Mouse (Mus musculus): ENCODE results near the gene Slc30a10. TPM values are rescaled to one million over a fixed set of nuclear protein-coding genes. Genes with fewer than 3 reads are reported as not detected.

Slc30a10 gene
- polyA plus RNA-seq, 1 experiment from 2014 or later = not detected

DNA sequence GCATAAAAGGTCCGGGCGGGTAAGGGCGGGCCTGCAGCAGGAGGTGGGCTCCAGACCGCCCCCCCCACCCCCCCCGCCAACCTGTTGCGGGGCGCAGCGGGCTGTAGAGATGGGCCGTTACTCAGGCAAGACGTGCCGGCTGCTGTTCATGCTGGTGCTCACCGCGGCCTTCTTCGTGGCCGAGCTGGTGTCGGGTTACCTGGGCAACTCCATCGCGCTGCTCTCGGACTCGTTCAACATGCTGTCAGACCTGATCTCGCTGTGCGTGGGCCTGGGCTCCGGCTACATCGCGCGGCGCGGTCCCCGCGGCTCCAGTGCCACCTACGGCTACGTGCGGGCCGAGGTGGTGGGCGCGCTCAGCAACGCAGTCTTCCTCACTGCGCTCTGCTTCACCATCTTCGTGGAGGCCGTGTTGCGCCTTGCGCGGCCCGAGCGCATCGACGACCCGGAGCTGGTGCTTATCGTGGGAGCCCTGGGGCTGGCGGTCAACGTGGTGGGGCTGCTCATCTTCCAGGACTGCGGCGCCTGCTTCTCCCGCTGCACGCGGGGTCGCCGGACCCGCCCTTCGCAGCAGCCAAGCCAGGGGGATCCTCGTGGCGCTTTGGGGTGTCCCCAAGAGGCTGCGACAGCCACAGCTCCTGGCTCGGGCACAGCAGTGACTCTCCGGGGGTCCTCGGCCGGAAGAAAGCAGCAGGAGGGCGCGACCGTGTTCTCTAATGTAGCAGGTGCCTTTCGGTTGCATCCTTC lies 480 bp downstream of the Slc30a10 start:
- peak overlapping the region; percentile 35 for H3K4me3 ChIP-seq (ENCODE audit: low read depth, low read length)

GRCm38 (mm10) chr1:185456327-185456726 lies 1.7 kb downstream of the Slc30a10 start:
- H3K36me3 ChIP-seq (ENCODE audit: insufficient read depth, low read length) = no peaks in the 10 kb centered on the region
- H3K27ac ChIP-seq (ENCODE audit: low read length) = no peak overlapping the region
- 0 out of 2 replicates have a peak, but pooled peaks cover 4% of the 10 kb centered on the region for H3K4me1 ChIP-seq (ENCODE audit: insufficient read depth, low read depth, low read length)
- ATAC-seq (no peak), DNase-seq (ENCODE audit: low spot score) (no peak)
- TF ChIP-seq EP300 (IDR thresholded peaks at IDR 0.05) (no peak), CTCF (IDR thresholded peaks at IDR 0.05) (no peak)
- no peaks in the 10 kb centered on the region for H3K9me3 ChIP-seq (ENCODE audit: low read length)
- WGBS = 80% methylated on average over 9 of the region's 9 CpGs
- H3K27me3 ChIP-seq (replicated peaks; ENCODE audit: insufficient read depth, low read length) = peaks cover 26% of the 10 kb centered on the region
- H3K9ac ChIP-seq (replicated peaks; ENCODE audit: low read depth) = no peak overlapping the region
- H3K4me2 ChIP-seq (replicated peaks; ENCODE audit: low read depth, low read length) = no peak overlapping the region
- H3K4me3 ChIP-seq (ENCODE audit: low read depth, low read length) = no peak overlapping the region

More for the DNA sequence above, 480 bp downstream of the Slc30a10 start:
- H3K4me1 ChIP-seq (ENCODE audit: insufficient read depth, low read depth, low read length) = 0 out of 2 replicates have a peak, but pooled peaks cover 4% of the 10 kb centered on the region
- peak overlapping the region; percentile 57 for H3K4me2 ChIP-seq (replicated peaks; ENCODE audit: low read depth, low read length)
- TF ChIP-seq CTCF (IDR thresholded peaks at IDR 0.05) = no peak
- TF ChIP-seq EP300 (IDR thresholded peaks at IDR 0.05) = no peak
- no peak for DNase-seq (ENCODE audit: low spot score)
- no peak overlapping the region for H3K9ac ChIP-seq (replicated peaks; ENCODE audit: low read depth)
- no peaks in the 10 kb centered on the region for H3K9me3 ChIP-seq (ENCODE audit: low read length)
- H3K27me3 ChIP-seq (replicated peaks; ENCODE audit: insufficient read depth, low read length) = peaks cover 26% of the 10 kb centered on the region
- H3K27ac ChIP-seq (ENCODE audit: low read length) = no peak overlapping the region
- H3K36me3 ChIP-seq (ENCODE audit: insufficient read depth, low read length) = no peaks in the 10 kb centered on the region
- 0 out of 2 replicates have a peak, but pooled peaks have one; percentile 8 for ATAC-seq
- WGBS = under 1% methylated on average over 63 of the region's 71 CpGs

DNA sequence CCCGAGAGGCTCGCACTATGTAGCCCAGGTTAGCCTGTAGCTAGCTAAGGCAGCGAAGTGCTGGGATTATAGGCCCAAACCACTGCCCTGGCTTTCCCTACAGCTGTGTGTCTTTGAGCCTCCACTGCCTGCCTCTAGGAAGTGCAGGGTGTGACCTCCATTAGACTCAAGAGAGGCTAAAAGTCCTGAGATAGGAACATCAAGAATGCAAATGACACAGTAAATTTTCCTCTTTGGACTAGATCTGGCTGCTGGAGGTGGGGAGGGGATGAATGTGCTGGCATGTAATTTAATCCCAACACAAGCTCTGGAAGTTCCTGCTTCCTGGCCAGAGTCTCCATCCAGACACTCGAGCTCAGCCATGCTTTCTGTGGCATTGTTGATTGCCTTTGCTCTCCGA lies 5.4 kb downstream of the Slc30a10 start:
- 79% methylated on average over 5 of the region's 5 CpGs for WGBS
- ATAC-seq = no peak
- Histone ChIP-seq H3K9me3 (ENCODE audit: low read length) (no peaks in the 10 kb centered on the region), H3K27ac (ENCODE audit: low read length) (no peak overlapping the region), H3K4me2 (replicated peaks; ENCODE audit: low read depth, low read length) (no peak overlapping the region), H3K9ac (replicated peaks; ENCODE audit: low read depth) (no peak overlapping the region), H3K27me3 (replicated peaks; ENCODE audit: insufficient read depth, low read length) (peaks cover 18% of the 10 kb centered on the region), H3K4me3 (ENCODE audit: low read depth, low read length) (no peak overlapping the region), H3K4me1 (ENCODE audit: insufficient read depth, low read depth, low read length) (0 out of 2 replicates have a peak, but pooled peaks cover 2% of the 10 kb centered on the region), H3K36me3 (ENCODE audit: insufficient read depth, low read length) (no peaks in the 10 kb centered on the region)
- DNase-seq (ENCODE audit: low spot score) = no peak
- TF ChIP-seq CTCF (IDR thresholded peaks at IDR 0.05) = no peak
- TF ChIP-seq EP300 (IDR thresholded peaks at IDR 0.05) = no peak

DNA sequence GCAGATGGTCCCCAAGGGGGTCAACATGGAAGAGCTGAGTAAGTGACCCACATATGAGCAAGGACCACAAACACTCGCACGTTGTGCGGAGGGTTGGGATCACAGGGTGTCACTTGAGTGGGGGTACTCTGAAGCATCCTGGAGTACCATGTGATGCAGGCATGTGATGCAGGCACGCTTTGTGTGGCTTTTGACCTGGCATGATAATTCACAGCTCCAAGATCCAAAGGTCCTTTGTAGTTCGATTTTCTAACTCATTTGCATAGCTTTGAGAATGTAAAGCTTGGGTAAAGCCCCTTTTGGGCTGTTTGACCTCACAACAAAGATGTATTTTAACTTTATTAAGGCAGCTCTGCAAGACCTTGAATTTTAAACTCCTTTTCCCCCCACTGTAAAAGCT lies 8.2 kb downstream of the Slc30a10 start:
- H3K9ac ChIP-seq (replicated peaks; ENCODE audit: low read depth) = no peak overlapping the region
- WGBS = 51% methylated on average over 5 of the region's 5 CpGs
- H3K4me2 ChIP-seq (replicated peaks; ENCODE audit: low read depth, low read length) = no peak overlapping the region
- DNase-seq (ENCODE audit: low spot score) (no peak), ATAC-seq (no peak)
- no peak overlapping the region for H3K4me3 ChIP-seq (ENCODE audit: low read depth, low read length)
- H3K27ac ChIP-seq (ENCODE audit: low read length) = no peak overlapping the region
- H3K36me3 ChIP-seq (ENCODE audit: insufficient read depth, low read length) = no peaks in the 10 kb centered on the region
- no peaks in the 10 kb centered on the region for H3K4me1 ChIP-seq (ENCODE audit: insufficient read depth, low read depth, low read length)
- TF ChIP-seq EP300 (IDR thresholded peaks at IDR 0.05) = no peak
- TF ChIP-seq CTCF (IDR thresholded peaks at IDR 0.05) = no peak
- H3K27me3 ChIP-seq (replicated peaks; ENCODE audit: insufficient read depth, low read length) = no peaks in the 10 kb centered on the region
- no peaks in the 10 kb centered on the region for H3K9me3 ChIP-seq (ENCODE audit: low read length)

- no peak for DNase-seq (ENCODE audit: low spot score)
- no peak overlapping the region for H3K4me2 ChIP-seq (replicated peaks; ENCODE audit: low read depth, low read length)
- no peak overlapping the region for H3K9ac ChIP-seq (replicated peaks; ENCODE audit: low read depth)
- no peaks in the 10 kb centered on the region for H3K27me3 ChIP-seq (replicated peaks; ENCODE audit: insufficient read depth, low read length)
- 51% methylated on average over 8 of the region's 8 CpGs for WGBS
- no peak overlapping the region for H3K4me3 ChIP-seq (ENCODE audit: low read depth, low read length)
- no peaks in the 10 kb centered on the region for H3K36me3 ChIP-seq (ENCODE audit: insufficient read depth, low read length)
- no peaks in the 10 kb centered on the region for H3K9me3 ChIP-seq (ENCODE audit: low read length)
- ATAC-seq = no peak
- no peaks in the 10 kb centered on the region for H3K4me1 ChIP-seq (ENCODE audit: insufficient read depth, low read depth, low read length)
- H3K27ac ChIP-seq (ENCODE audit: low read length) = no peak overlapping the region
- TF ChIP-seq EP300 (IDR thresholded peaks at IDR 0.05) = no peak
- no peak for TF ChIP-seq CTCF (IDR thresholded peaks at IDR 0.05)
Measured at GRCm38 (mm10) chr1:185469551-185470021, 14.9 kb downstream of the Slc30a10 start.

GRCm38 (mm10) chr1:185472025-185472720 lies 17.5 kb downstream of the Slc30a10 start:
- 48% methylated on average over 8 of the region's 8 CpGs for WGBS
- no peaks in the 10 kb centered on the region for H3K36me3 ChIP-seq (ENCODE audit: insufficient read depth, low read length)
- H3K9ac ChIP-seq (replicated peaks; ENCODE audit: low read depth) = no peak overlapping the region
- H3K27me3 ChIP-seq (replicated peaks; ENCODE audit: insufficient read depth, low read length) = no peaks in the 10 kb centered on the region
- ATAC-seq (no peak; the same call in 1 of the 2 replicates), DNase-seq (ENCODE audit: low spot score) (no peak)
- TF ChIP-seq EP300 (IDR thresholded peaks at IDR 0.05) (no peak), CTCF (IDR thresholded peaks at IDR 0.05) (no peak)
- no peak overlapping the region for H3K4me2 ChIP-seq (replicated peaks; ENCODE audit: low read depth, low read length)
- no peak overlapping the region for H3K27ac ChIP-seq (ENCODE audit: low read length)
- no peaks in the 10 kb centered on the region for H3K4me1 ChIP-seq (ENCODE audit: insufficient read depth, low read depth, low read length)
- H3K4me3 ChIP-seq (ENCODE audit: low read depth, low read length) = no peak overlapping the region
- H3K9me3 ChIP-seq (ENCODE audit: low read length) = no peaks in the 10 kb centered on the region
